Mouse (Mus musculus) adrenal gland, postnatal 14 days (tissue): Measurements from ENCODE around the gene Icos. TPM values are rescaled to one million over a fixed set of nuclear protein-coding genes. Genes with fewer than 3 reads are reported as not detected.

Experiments used
- DNase-seq: peaks from one replicate; pipeline ENCODE4 v3.0.0; 2021; ENCODE audit warnings: mixed read lengths
- total RNA-seq: library from RNA; stranded (reverse); gene quantifications from 2 replicates; pipeline ENCODE4 v1.2.3, GENCODE M21; 2021

Gene Icos
- total RNA-seq, 1 experiment from 2014 or later: 0.11 TPM

GRCm38 (mm10) chr1:61039310-61039709, 61.6 kb downstream of the Icos start:
- DNase-seq: no peak

- DNase-seq: no peak
Observed at GRCm38 (mm10) chr1:61040401-61040800, 62.7 kb downstream of the Icos start.

GRCm38 (mm10) chr1:61042842-61043241, 65.1 kb downstream of the Icos start:
- DNase-seq: no peak

DNA sequence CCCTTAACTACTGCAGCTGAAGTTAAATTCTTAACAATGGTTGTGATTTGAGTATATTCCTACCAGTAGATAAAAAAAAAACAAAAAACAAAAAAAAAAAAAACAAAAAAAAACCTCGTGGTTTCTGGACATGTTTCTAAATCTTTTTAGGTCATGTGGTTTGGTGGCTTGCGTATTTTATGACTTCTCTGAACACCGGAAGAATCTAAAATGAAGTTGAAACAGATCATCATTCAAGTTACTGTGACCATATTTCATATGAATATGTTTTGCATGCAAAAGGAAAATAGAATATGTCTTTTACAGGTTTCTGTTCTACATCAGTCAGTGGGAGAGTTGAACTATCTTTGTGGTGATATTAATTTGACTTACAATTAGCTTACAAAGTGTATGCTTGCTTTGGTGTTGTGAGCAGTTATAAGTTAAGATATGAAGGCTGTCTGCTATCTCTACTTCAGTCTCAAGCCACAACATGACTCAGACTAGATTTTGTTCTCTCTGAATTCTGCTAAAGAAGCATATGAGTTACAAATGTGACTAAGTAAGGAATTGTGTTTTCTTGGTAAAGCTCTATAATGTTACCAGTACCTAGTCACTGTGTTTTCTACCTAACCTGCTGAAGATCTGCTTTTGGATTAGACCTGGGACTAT, 68.5 kb downstream of the Icos start:
- DNase-seq: no peak

DNA sequence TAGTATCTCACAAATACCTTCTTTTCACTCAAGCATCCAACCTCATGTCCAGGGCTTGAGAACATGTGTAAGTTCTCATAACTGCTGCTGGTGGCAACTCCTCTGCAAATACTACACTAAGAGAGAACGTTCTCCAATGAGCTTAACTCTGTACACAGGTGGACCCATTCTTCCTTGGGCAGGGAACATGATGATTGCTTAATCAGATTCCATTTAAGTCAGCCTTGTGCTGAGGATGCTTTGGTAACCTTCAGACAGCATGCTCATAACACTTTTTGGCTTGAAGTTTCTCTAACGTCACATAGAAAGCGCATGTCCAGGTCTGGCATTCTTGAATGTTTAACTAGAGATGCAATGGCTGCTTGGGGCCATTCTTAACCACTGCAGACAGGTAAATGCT, 69.6 kb downstream of the Icos start:
- DNase-seq: no peak

Other genes with a start within 250 kb of the Icos start
- gene Ctla4, start 90.9 kb upstream of the Icos start, total RNA-seq: 0.52 and 1.1 TPM in 2 replicates